Mouse (Mus musculus): ENCODE measurements around the gene Olfr1124.
A peak's percentile ranks its signal among the peaks of the same experiment; 100 is the strongest.
"Not testable (repeated sequence)": the region's sequence is repeated elsewhere in the genome, so short reads cannot be mapped to it uniquely, and the experiment has no call there.

Gene Olfr1124

DNA sequence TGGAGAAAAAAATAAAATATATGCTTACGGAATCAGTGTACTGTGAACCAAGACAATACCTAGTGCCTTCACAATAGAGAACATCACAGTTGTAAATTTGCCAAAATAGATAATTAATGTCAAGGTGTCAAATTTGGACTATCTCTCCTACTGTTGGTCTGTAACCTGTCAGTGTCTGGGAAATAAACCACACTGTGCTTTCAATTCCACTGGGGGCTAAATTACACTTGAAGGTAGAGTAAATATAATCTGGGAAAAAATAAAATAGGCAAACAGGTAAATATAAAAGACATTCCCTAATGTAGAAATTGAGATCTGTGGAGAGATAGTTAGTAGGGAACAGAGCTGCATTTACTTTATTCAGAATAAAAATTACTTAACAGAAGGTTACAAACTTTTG is at the start of gene Olfr1124:
Gene Olfr1124 (plus strand): TSS at position 301 of the 400 bp plus-strand sequence.
- DNase-seq (ENCODE audit: low spot score), result no peak

DNA sequence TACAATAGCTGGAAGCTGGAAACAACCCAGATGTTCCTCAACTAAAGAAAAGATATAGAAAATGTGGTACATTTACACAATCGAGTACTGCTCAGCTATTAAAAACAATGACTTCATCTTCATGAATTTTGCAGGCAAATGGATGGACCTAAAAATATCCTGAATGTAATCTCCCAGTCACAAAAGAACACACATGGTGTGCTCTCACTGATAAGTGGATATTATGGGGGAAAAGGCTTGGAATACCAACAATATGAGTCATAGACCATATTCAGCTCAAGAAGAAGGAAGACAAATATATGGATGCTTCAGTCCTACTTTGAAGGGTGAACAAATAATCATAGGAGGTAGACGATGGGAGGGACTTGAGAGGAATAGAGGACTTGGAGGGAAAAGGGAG is 46.1 kb upstream of the Olfr1124 start:
- no peak for DNase-seq (ENCODE audit: low spot score)

DNA sequence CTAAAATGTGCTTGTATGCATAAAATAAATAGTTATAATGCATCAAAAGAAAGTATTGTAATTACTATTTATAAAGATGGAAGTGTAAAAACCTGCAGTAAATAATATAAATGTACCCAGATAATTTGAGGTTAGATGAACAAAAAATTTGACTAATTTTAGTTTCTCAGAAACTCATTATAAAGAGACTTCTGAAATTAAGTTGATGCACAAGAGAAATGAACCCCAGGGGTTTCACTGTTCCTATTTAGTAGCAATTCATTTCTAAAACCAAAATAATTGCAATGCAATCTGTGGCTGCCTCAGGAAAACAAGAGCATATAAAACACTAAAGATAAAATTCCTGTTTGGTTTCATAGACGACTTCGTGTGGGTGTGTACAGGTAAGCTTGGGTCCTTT is 44.5 kb upstream of the Olfr1124 start, which contains the start of gene Olfr1122:
Gene Olfr1122 (plus strand): TSS at position 301 of the 400 bp plus-strand sequence.
- no peak for DNase-seq (ENCODE audit: low spot score)

DNA sequence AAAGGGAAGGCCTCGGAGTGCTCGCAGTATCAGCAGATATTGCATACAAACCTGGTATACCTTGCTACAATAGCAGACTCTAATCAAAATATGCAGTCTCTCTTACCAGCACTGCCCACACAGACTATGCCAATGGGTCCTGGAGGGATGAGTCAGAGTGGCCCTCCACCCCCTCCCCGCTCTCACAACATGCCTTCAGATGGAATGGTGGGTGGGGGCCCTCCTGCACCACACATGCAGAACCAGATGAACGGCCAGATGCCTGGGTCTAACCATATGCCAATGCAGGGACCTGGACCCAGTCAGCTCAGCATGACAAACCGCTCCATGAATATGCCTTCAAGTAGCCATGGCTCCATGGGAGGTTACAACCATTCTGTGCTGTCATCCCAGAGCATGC is 36.5 kb upstream of the Olfr1124 start:
- not testable (repeated sequence) for DNase-seq (ENCODE audit: low spot score)

DNA sequence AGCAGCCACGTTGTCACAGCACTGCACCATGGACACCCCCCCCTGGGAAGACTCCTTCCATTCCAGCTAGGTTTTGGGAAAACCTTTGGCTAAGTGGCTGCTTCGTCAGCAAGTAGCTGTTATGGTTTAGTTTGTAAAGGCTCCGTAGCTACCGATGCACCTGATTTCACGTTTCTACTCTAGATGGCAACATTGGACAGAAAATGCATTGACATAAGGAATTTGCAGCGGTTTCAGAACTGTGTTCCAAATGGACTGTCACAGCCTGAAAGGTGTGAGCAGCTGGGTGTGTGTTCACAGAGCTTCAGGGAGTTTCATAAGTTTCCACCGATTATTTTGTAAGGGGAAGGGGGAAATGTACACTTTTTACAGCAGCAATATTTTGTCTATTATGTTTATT is 35.4 kb upstream of the Olfr1124 start:
- DNase-seq (ENCODE audit: low spot score), result not testable (repeated sequence)

DNA sequence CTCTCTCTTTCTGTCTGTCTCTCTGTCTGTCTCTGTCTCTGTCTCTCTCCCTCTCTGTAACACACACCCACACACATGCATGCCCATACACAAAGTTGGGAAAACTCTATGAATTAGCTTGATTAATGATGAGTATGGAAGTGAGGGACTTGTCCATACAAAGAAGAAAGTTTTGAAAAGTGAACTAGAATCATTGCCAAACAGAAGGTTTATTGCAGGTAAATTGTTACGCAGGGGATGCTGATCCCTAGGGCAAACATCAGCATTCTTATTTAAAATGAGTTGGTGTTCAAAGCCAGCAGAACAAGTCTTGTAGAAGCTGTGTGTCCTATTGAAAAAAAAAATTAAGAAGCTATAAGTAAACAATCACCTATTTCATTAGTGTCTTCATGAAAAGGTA is 13.7 kb upstream of the Olfr1124 start, which contains the start of gene Olfr1123:
Gene Olfr1123 (plus strand): TSS at position 301 of the 400 bp plus-strand sequence.
- no peak for DNase-seq (ENCODE audit: low spot score)

DNA sequence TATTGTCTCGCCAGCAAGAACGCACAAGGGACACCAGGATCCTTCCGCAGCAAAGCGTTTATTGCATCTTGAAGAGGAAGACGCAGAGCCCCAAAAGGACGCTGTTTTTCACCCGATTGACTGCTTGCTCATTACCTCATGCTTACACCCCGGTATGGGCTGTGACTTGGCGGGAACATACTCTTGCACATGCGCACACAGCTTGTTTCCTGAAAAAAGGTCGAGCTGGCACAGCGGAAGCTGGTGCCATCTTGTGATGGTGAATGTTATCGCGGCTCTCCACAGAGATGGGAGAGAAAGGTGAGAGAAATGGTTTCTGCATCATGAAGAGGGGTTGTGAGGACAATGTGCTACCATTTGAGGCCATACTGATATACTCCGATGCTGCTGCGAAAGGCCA is 7.7 kb downstream of the Olfr1124 start:
- no peak for DNase-seq (ENCODE audit: low spot score)

DNA sequence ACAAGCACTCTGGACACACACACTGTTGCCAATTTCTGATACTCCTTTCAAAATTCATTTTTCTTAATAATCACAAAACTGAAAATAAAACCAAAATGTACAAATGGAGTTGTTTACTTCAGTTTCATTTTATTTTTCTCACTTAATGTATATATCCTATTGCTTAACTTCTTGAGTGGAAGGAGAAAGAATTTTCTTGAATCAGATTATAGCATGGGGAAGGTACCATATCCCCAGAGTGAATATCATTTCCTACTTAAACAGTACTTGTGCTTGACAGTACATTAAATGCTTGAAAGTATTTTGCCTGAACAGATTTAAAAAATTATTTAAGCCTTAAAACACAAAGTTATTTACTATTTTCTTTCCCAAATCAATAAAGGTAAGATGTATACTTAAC is 23.6 kb downstream of the Olfr1124 start, which contains the start of gene Olfr1126:
Gene Olfr1126 (plus strand): TSS at position 301 of the 400 bp plus-strand sequence.
- DNase-seq (ENCODE audit: low spot score), result no peak

- no peak for DNase-seq (ENCODE audit: low spot score)
These were observed 31.7 kb downstream of the Olfr1124 start for GRCm38 (mm10) chr2:87461769-87462168.

GRCm38 (mm10) chr2:87480207-87480606 is 50.1 kb downstream of the Olfr1124 start:
- peak; percentile 6 for DNase-seq (ENCODE audit: low spot score)

- DNase-seq (ENCODE audit: low spot score), result no peak
These were observed 51.1 kb downstream of the Olfr1124 start for GRCm38 (mm10) chr2:87481158-87481557.

DNA sequence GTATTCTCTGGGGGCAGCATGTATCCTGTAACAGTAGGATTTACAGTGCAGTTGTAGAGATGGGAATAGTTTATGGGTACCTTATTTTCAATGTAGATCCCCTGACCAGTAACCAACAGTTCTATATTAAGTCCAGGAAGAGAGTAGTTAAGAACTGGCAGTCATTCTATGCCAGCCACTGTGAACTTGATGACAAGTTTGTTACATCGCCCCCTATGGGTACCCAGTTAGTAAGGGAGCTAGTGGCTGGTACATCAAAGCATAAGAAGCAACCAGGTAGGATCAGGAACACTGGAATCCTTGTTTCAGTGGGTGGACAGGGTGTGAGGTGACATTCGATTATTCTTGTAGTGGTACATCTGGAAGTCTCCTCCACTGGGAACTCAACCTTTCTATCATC is 52.2 kb downstream of the Olfr1124 start:
- no peak for DNase-seq (ENCODE audit: low spot score)
